Mouse (Mus musculus): ENCODE results near the gene Adam19. TPM values are rescaled to one million over a fixed set of nuclear protein-coding genes. Genes with fewer than 3 reads are reported as not detected.
A peak's percentile ranks its signal among the peaks of the same experiment; 100 is the strongest.

Gene Adam19
- polyA plus RNA-seq (2014; fragmentation: Nextera tagmentation; extraction: Ambion mirVana) = 8.5 and 8.8 TPM in 2 replicates

DNA sequence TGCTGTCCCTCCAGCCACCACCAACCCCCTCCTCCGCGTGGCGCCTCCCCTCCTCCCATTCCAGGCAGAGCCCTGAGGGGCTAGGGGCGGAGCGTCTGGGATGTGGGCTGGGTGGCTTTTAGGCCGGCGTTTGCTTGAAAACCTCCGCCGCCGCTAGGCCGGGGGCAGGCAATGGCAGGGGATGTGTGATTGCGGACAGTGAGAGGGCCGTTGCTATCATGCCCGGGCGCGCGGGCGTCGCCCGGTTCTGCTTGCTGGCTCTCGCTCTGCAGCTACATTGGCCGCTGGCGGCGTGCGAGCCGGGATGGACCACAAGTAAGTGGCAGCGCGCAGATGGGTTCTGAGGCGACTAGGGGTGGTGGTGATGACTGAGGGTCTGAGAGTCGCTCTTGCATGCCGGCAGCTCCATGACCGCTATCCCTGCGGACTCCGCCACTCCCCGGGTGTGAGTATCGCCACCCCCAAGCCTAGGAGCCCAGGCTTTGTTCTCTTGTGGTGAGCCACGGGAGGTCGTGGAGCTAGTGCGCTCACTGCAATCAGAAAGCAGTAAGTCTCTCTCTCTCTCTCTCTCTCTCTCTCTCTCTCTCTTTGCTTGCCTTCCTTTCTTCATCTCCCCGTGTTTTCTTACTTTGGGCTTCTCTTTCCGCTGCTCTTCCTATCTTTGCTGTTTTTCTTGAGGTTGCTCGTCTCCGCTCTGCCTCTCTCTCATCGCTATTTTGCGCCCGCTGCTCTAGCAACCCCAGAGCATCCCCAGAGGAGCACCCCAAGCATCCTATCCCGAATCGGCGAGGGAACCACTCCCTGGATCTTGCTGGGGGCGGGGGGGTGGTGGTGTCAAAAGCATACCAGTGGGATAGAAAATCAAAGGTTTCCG lies at the start of gene Adam19:
Gene Adam19, plus strand, starts transcription at position 97 of the 874 bp plus-strand sequence.
- Histone ChIP-seq H3K27me3 (replicated peaks; ENCODE audit: control insufficient read depth, insufficient read depth, low read length) (peaks cover 38% of the 10 kb centered on the region), H3K27ac (ENCODE audit: low read depth, low read length) (0 out of 2 replicates have a peak within 1 kb of the TSS, but pooled peaks have one; percentile 41), H3K9ac (ENCODE audit: low read depth, low read length) (peak within 1 kb of the TSS; percentile 57), H3K4me2 (peak within 1 kb of the TSS; percentile 70), H3K4me1 (replicated peaks; ENCODE audit: control insufficient read depth, insufficient read depth, low read length) (peaks cover 17% of the 10 kb centered on the region), H3K9me3 (ENCODE audit: control insufficient read depth, low read length) (no peaks in the 10 kb centered on the region), H3K36me3 (ENCODE audit: control insufficient read depth, insufficient read depth, low read length) (no peaks in the 10 kb centered on the region), H3K4me3 (ENCODE audit: low read depth, low read length) (peak within 1 kb of the TSS; percentile 56)
- under 1% methylated on average over 51 of the region's 51 CpGs for WGBS
- DNase-seq (ENCODE audit: low spot score) = peak; percentile 77
- ATAC-seq (replicated peaks; ENCODE audit: low FRiP score) = peak; percentile 51

DNA sequence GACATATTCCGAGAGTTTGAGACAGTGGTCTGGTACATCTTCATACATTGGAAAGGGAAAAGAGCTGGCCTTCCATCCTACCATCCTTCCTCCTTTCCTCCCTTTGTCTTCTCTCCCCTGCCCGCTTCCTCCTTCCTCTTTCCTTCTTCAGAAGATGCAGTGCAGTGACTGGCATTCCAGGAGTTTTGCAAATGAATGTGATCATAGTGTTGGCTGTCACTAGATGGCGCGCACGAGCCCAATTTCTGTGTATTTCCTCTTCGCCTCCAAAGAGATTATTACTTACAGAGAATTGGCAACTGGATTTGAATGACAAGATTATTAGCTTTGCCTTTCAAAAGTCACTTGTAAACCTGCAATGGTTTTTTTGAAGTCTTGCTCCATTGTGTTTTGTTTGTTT lies 39.7 kb upstream of the Adam19 start:
- WGBS = 20% methylated on average over 6 of the region's 6 CpGs
- no peak overlapping the region for H3K4me3 ChIP-seq (ENCODE audit: low read depth, low read length)
- peak; percentile 57 for DNase-seq (ENCODE audit: low spot score)

DNA sequence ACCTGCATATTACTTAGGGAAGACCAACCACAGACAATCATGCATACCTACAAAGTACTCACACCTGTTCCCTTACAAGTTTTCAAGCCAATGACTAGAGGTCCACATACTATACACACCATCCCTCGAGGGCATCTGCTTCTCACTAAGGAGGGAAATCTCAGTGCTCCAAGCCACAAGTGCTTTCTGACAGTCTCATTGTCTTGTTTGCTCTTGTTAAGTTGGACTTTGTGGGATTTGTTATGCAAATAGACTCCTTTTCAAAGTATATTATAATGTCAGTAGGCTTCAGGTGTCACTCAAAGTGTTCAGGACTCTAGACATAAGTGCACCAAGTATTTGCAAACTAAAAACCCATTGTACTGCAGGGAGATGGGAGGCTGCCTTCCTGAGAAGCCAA lies 35.5 kb upstream of the Adam19 start:
- no peak overlapping the region for H3K4me3 ChIP-seq (ENCODE audit: low read depth, low read length)
- H3K9ac ChIP-seq (ENCODE audit: low read depth, low read length) = no peak overlapping the region
- DNase-seq (ENCODE audit: low spot score) (no peak), ATAC-seq (replicated peaks; ENCODE audit: low FRiP score) (no peak)
- no peaks in the 10 kb centered on the region for H3K27me3 ChIP-seq (replicated peaks; ENCODE audit: control insufficient read depth, insufficient read depth, low read length)
- no peak overlapping the region for H3K4me2 ChIP-seq
- H3K9me3 ChIP-seq (ENCODE audit: control insufficient read depth, low read length) = no peaks in the 10 kb centered on the region
- no peaks in the 10 kb centered on the region for H3K36me3 ChIP-seq (ENCODE audit: control insufficient read depth, insufficient read depth, low read length)
- H3K27ac ChIP-seq (ENCODE audit: low read depth, low read length) = no peak overlapping the region
- H3K4me1 ChIP-seq (replicated peaks; ENCODE audit: control insufficient read depth, insufficient read depth, low read length) = no peaks in the 10 kb centered on the region
- 61% methylated on average over 1 of the region's 1 CpGs for WGBS

More for the DNA sequence above, 39.7 kb upstream of the Adam19 start:
- H3K9me3 ChIP-seq (ENCODE audit: control insufficient read depth, low read length) = no peaks in the 10 kb centered on the region
- H3K36me3 ChIP-seq (ENCODE audit: control insufficient read depth, insufficient read depth, low read length) = no peaks in the 10 kb centered on the region
- no peaks in the 10 kb centered on the region for H3K27me3 ChIP-seq (replicated peaks; ENCODE audit: control insufficient read depth, insufficient read depth, low read length)
- no peak overlapping the region for H3K27ac ChIP-seq (ENCODE audit: low read depth, low read length)
- no peaks in the 10 kb centered on the region for H3K4me1 ChIP-seq (replicated peaks; ENCODE audit: control insufficient read depth, insufficient read depth, low read length)
- no peak overlapping the region for H3K9ac ChIP-seq (ENCODE audit: low read depth, low read length)
- ATAC-seq (replicated peaks; ENCODE audit: low FRiP score) = no peak
- no peak overlapping the region for H3K4me2 ChIP-seq

DNA sequence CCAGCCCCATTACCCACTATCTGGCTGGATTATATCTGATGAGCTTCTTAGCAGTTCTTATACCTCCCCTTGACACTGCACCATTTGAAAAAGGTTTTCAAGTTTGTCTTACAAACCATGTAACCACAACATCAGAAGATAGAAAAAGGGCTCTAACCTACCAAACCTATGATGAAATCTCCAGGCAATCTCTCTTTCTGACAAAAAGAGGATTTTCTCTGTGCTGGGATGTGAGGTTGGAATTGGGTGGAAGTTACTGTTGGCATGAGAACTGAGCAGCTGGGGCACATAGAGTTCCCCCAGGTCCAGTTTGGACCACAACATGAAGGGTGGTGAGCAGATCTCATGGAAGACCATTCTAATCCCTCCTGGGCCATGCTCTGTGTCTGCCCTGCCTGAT lies 33.9 kb upstream of the Adam19 start:
- H3K4me2 ChIP-seq = no peak overlapping the region
- H3K4me1 ChIP-seq (replicated peaks; ENCODE audit: control insufficient read depth, insufficient read depth, low read length) = no peaks in the 10 kb centered on the region
- H3K36me3 ChIP-seq (ENCODE audit: control insufficient read depth, insufficient read depth, low read length) = no peaks in the 10 kb centered on the region
- H3K27ac ChIP-seq (ENCODE audit: low read depth, low read length) = no peak overlapping the region
- no peak overlapping the region for H3K9ac ChIP-seq (ENCODE audit: low read depth, low read length)
- DNase-seq (ENCODE audit: low spot score) = no peak
- H3K4me3 ChIP-seq (ENCODE audit: low read depth, low read length) = no peak overlapping the region
- H3K9me3 ChIP-seq (ENCODE audit: control insufficient read depth, low read length) = no peaks in the 10 kb centered on the region
- H3K27me3 ChIP-seq (replicated peaks; ENCODE audit: control insufficient read depth, insufficient read depth, low read length) = no peaks in the 10 kb centered on the region
- no peak for ATAC-seq (replicated peaks; ENCODE audit: low FRiP score)

DNA sequence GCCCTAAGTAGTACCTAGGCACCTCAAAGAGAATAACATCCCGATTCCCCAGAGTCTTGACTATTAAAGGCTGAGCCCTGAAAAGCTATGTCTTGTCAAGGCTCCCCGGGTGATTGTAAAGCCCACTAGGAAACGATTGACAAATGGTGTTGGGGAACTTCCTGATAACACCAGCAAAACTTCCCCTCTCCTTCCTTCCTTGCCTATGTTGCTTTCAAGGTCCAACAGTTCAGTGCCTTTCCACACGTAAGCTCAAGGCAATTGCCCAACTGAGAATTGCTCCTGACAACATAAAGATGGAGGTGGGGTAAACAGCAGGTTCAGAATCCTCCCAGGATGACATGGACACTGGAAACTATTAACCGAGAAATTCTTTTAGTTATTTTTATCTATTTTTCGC lies 32.8 kb upstream of the Adam19 start:
- WGBS = 58% methylated on average over 6 of the region's 6 CpGs
- ATAC-seq (replicated peaks; ENCODE audit: low FRiP score) (no peak), DNase-seq (ENCODE audit: low spot score) (peak; percentile 10)
- Histone ChIP-seq H3K9me3 (ENCODE audit: control insufficient read depth, low read length) (no peaks in the 10 kb centered on the region), H3K4me2 (no peak overlapping the region), H3K4me3 (ENCODE audit: low read depth, low read length) (no peak overlapping the region), H3K9ac (ENCODE audit: low read depth, low read length) (no peak overlapping the region), H3K27ac (ENCODE audit: low read depth, low read length) (no peak overlapping the region), H3K36me3 (ENCODE audit: control insufficient read depth, insufficient read depth, low read length) (no peaks in the 10 kb centered on the region), H3K27me3 (replicated peaks; ENCODE audit: control insufficient read depth, insufficient read depth, low read length) (no peaks in the 10 kb centered on the region), H3K4me1 (replicated peaks; ENCODE audit: control insufficient read depth, insufficient read depth, low read length) (no peaks in the 10 kb centered on the region)

DNA sequence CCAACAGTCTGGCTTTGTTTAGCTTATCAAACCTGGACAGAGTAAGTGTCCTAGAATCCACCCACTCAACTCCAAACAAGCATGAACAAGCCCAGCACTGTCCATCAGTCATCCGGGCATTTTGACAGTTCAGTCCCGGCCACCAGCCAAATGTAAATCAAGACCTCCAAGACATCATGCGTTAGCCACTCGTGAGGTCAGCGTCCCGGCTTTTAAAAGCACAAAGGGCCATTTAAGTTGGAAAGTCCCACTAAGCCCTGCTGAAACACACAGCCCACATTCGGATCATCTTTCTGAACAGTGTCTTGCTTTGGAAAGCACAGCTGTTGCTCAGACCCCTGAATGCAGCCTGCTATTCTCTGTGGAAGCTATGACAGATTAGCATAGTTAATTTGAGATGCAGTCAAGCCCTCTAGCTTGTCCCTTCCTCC lies 29.8 kb upstream of the Adam19 start:
- H3K36me3 ChIP-seq (ENCODE audit: control insufficient read depth, insufficient read depth, low read length) = no peaks in the 10 kb centered on the region
- WGBS = 63% methylated on average over 7 of the region's 7 CpGs
- H3K4me3 ChIP-seq (ENCODE audit: low read depth, low read length) = no peak overlapping the region
- no peak overlapping the region for H3K27ac ChIP-seq (ENCODE audit: low read depth, low read length)
- H3K9me3 ChIP-seq (ENCODE audit: control insufficient read depth, low read length) = no peaks in the 10 kb centered on the region
- no peak overlapping the region for H3K9ac ChIP-seq (ENCODE audit: low read depth, low read length)
- H3K4me2 ChIP-seq = no peak overlapping the region
- H3K27me3 ChIP-seq (replicated peaks; ENCODE audit: control insufficient read depth, insufficient read depth, low read length) = no peaks in the 10 kb centered on the region
- H3K4me1 ChIP-seq (replicated peaks; ENCODE audit: control insufficient read depth, insufficient read depth, low read length) = no peaks in the 10 kb centered on the region
- peak; percentile 28 for DNase-seq (ENCODE audit: low spot score)
- ATAC-seq (replicated peaks; ENCODE audit: low FRiP score) = no peak

DNA sequence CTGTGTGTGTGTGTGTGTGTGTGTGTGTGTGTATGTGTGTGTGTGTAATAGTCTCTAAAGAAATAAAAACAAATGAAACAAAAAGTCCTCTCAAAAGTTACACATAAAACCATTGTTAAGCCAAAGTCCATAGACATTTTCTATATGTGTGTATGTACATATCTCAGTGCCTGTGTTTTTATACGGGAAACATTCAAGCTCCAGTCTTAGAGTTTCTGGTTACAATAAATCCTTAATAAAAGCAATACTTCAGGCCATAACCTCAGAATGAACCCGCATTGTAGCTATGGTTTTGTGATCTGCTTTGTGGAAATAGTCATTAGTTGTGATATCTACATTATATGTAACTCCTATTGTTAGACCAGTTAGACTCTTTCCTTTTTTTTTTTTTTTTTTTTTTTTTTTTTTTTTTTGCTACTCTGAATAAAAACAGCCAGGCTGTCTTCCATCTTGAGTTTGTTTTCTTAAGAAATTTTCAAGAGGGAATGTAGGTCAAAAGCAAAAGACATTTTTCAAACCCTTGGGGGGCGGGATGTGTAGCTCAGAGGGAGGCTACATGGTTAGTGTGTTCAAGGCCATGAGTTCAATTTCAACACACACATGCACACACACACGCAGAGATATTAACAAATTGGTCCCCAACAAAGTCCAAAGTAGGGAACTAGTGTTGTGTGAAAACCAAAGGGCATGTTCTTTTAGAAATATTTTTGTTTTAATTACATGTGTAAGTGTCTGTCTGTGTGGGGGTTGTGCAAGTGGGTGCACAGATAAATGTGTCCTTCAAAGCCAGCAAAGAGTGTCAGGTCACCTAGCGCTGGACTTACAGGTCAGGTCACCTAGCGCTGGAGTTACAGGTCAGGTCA lies 27.6 kb upstream of the Adam19 start:
- no peaks in the 10 kb centered on the region for H3K27me3 ChIP-seq (replicated peaks; ENCODE audit: control insufficient read depth, insufficient read depth, low read length)
- no peaks in the 10 kb centered on the region for H3K4me1 ChIP-seq (replicated peaks; ENCODE audit: control insufficient read depth, insufficient read depth, low read length)
- no peaks in the 10 kb centered on the region for H3K9me3 ChIP-seq (ENCODE audit: control insufficient read depth, low read length)
- H3K27ac ChIP-seq (ENCODE audit: low read depth, low read length) = no peak overlapping the region
- ATAC-seq (replicated peaks; ENCODE audit: low FRiP score) (no peak), DNase-seq (ENCODE audit: low spot score) (peak; percentile 29)
- 73% methylated on average over 6 of the region's 6 CpGs for WGBS
- H3K4me2 ChIP-seq = no peak overlapping the region
- no peak overlapping the region for H3K4me3 ChIP-seq (ENCODE audit: low read depth, low read length)
- H3K36me3 ChIP-seq (ENCODE audit: control insufficient read depth, insufficient read depth, low read length) = no peaks in the 10 kb centered on the region
- no peak overlapping the region for H3K9ac ChIP-seq (ENCODE audit: low read depth, low read length)

DNA sequence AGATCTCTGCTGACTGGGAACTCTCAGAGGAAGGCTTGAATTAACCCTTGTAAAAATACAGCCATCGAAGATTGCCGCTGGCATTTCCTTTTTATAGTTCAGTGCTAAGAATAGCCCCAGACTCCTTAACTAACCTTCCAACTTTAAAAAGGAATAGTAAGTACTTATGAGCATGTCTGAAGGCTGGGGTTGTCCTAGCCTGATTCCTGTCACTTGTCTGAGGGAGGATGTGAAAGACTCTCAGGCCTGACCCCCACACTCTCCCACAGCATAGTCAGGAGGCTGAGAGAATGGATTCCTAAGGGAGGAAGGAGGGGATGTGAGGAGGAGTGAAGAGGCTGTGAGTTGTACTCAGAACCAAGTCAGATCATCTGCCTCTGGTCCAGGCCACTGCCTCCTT lies 26.3 kb upstream of the Adam19 start:
- Histone ChIP-seq H3K27ac (ENCODE audit: low read depth, low read length) (no peak overlapping the region), H3K4me3 (ENCODE audit: low read depth, low read length) (no peak overlapping the region), H3K9me3 (ENCODE audit: control insufficient read depth, low read length) (no peaks in the 10 kb centered on the region), H3K4me2 (no peak overlapping the region), H3K27me3 (replicated peaks; ENCODE audit: control insufficient read depth, insufficient read depth, low read length) (no peaks in the 10 kb centered on the region), H3K36me3 (ENCODE audit: control insufficient read depth, insufficient read depth, low read length) (no peaks in the 10 kb centered on the region), H3K4me1 (replicated peaks; ENCODE audit: control insufficient read depth, insufficient read depth, low read length) (no peaks in the 10 kb centered on the region), H3K9ac (ENCODE audit: low read depth, low read length) (no peak overlapping the region)
- DNase-seq (ENCODE audit: low spot score) (peak; percentile 8), ATAC-seq (replicated peaks; ENCODE audit: low FRiP score) (no peak)
- 81% methylated on average over 2 of the region's 2 CpGs for WGBS

Measured in liver, embryonic 11.5 days (tissue).